Mouse (Mus musculus) forebrain, postnatal 0 days (tissue): ENCODE results near the gene Klk12. TPM values are rescaled to one million over a fixed set of nuclear protein-coding genes. Genes with fewer than 3 reads are reported as not detected.
A peak's percentile ranks its signal among the peaks of the same experiment; 100 is the strongest.

Experiments used
- ATAC-seq: fragments of 200-750 bp; cut with Nextera tagmentation; 2 replicates; pipeline ENCODE4 v1.8.0; 2017; ENCODE audit warnings: mild to moderate bottlenecking, moderate library complexity
- DNase-seq: peaks from one replicate; pipeline ENCODE4 v3.0.0-alpha.2; 2015
- H3K27ac ChIP-seq: fragments of 300-500 bp; sonication (generic); 2 replicates; pipeline ENCODE4 v1.5.1; 2014; ENCODE audit warnings: low read depth, mild to moderate bottlenecking, antibody characterized with exemption, low read length, moderate library complexity, mixed read lengths
- H3K27me3 ChIP-seq: fragments of 300-500 bp; sonication (generic); 2 replicates; pipeline ENCODE4 v1.6.1; 2014; ENCODE audit warnings: mild to moderate bottlenecking, low read length, mixed read lengths; ENCODE audit not compliant: insufficient read depth
- H3K36me3 ChIP-seq: fragments of 300-500 bp; sonication (generic); 2 replicates; pipeline ENCODE4 v1.6.1; 2014; ENCODE audit warnings: mild to moderate bottlenecking, moderate library complexity; ENCODE audit not compliant: insufficient read depth
- H3K4me1 ChIP-seq: fragments of 300-500 bp; sonication (generic); 2 replicates; pipeline ENCODE4 v1.6.1; 2014; ENCODE audit warnings: antibody characterized with exemption; ENCODE audit not compliant: insufficient read depth
- H3K4me2 ChIP-seq: fragments of 300-500 bp; sonication (generic); 2 replicates; pipeline ENCODE4 v1.6.1; 2014; ENCODE audit warnings: low read depth, mild to moderate bottlenecking, moderate library complexity
- H3K4me3 ChIP-seq: fragments of 300-500 bp; sonication (generic); 2 replicates; pipeline ENCODE4 v1.5.1; 2014; ENCODE audit warnings: low read depth, low read length, mixed read lengths
- H3K9ac ChIP-seq: fragments of 300-500 bp; sonication (generic); 2 replicates; pipeline ENCODE4 v1.6.1; 2014; ENCODE audit warnings: mild to moderate bottlenecking
- H3K9me3 ChIP-seq: fragments of 300-500 bp; sonication (generic); 2 replicates; pipeline ENCODE4 v1.6.1; 2016; ENCODE audit warnings: low read length
- CTCF ChIP-seq: sonication (generic); IDR thresholded peaks from 2 replicates; pipeline ENCODE4 v1.5.1; 2016; ENCODE audit warnings: antibody characterized with exemption, control low read depth, low read depth
- WGBS: fragments of 180-500 bp; shearing (Covaris S2); extraction: QIAGEN DNeasy Blood & Tissue Kit; methylation state at CpG from one replicate; pipeline ENCODE4 v1.1.7; 2014; 5-methylcytosine and 5-hydroxymethylcytosine counted together
- polyA plus RNA-seq: library from polyadenylated mRNA; unstranded; fragments of >200 nt; fragmentation: Nextera tagmentation; extraction: Ambion mirVana; gene quantifications from 2 replicates; pipeline ENCODE4 v1.2.1, GENCODE M21; 2015
- total RNA-seq: library from RNA; depleted of rRNA; stranded (reverse); fragments of >200 nt; gene quantifications from 2 replicates; pipeline ENCODE4 v1.2.3, GENCODE M21; 2014

The Klk12 gene
- total and polyA plus RNA-seq, 2 experiments from 2014 or later = not detected

GRCm38 (mm10) chr7:43796355-43796754, 27.7 kb downstream of the Klk12 start:
- TF ChIP-seq CTCF = no peak
- Histone ChIP-seq H3K4me1 (no peaks in the 10 kb centered on the region), H3K36me3 (no peaks in the 10 kb centered on the region), H3K9ac (peak overlapping the region; percentile 48; the same call in 1 of the 2 replicates), H3K4me3 (peak overlapping the region; percentile 51), H3K27ac (no peak overlapping the region), H3K4me2 (peak overlapping the region; percentile 62), H3K27me3 (no peaks in the 10 kb centered on the region; the same call in 1 of the 2 replicates), H3K9me3 (no peaks in the 10 kb centered on the region)
- whole genome bisulfite sequencing = 6% methylated on average over 8 of the region's 8 CpGs
- peak; percentile 40 for ATAC-seq
- peak; percentile 11 for DNase-seq

- Histone ChIP-seq H3K4me2 (peak within 1 kb of the TSS; percentile 62), H3K9me3 (no peaks in the 10 kb centered on the region), H3K4me3 (peak within 1 kb of the TSS; percentile 51), H3K27ac (0 out of 2 replicates have a peak within 1 kb of the TSS, but pooled peaks have one; percentile 35), H3K4me1 (no peaks in the 10 kb centered on the region), H3K9ac (peak within 1 kb of the TSS; percentile 48), H3K27me3 (no peaks in the 10 kb centered on the region; the same call in 1 of the 2 replicates), H3K36me3 (no peaks in the 10 kb centered on the region)
- no peak for DNase-seq
- WGBS = under 1% methylated on average over 28 of the region's 28 CpGs
- peak; percentile 61 for ATAC-seq
- TF ChIP-seq CTCF = no peak
Observed at GRCm38 (mm10) chr7:43797333-43797769, 28.7 kb downstream of the Klk12 start, which contains the start of gene Klk8. Klk8 (plus strand) TSS chr7:43797577.

- H3K4me2 ChIP-seq = peak overlapping the region; percentile 62
- H3K27me3 ChIP-seq = no peaks in the 10 kb centered on the region; the same call in 1 of the 2 replicates
- peak; percentile 13 for DNase-seq
- H3K4me3 ChIP-seq = peak overlapping the region; percentile 51
- H3K9me3 ChIP-seq = no peaks in the 10 kb centered on the region
- no peak for TF ChIP-seq CTCF
- H3K27ac ChIP-seq = no peak overlapping the region
- H3K36me3 ChIP-seq = no peaks in the 10 kb centered on the region
- WGBS = 38% methylated on average over 13 of the region's 13 CpGs
- ATAC-seq = peak; percentile 83
- H3K9ac ChIP-seq = peak overlapping the region; percentile 48; the same call in 1 of the 2 replicates
- H3K4me1 ChIP-seq = no peaks in the 10 kb centered on the region
Observed at GRCm38 (mm10) chr7:43797844-43798462, 29.3 kb downstream of the Klk12 start.

- H3K4me3 ChIP-seq = no peak overlapping the region
- 76% methylated on average over 7 of the region's 7 CpGs for WGBS
- no peak overlapping the region for H3K4me2 ChIP-seq
- H3K4me1 ChIP-seq = no peaks in the 10 kb centered on the region
- no peak overlapping the region for H3K9ac ChIP-seq
- no peaks in the 10 kb centered on the region for H3K9me3 ChIP-seq
- no peaks in the 10 kb centered on the region; the same call in 1 of the 2 replicates for H3K27me3 ChIP-seq
- TF ChIP-seq CTCF = no peak
- no peak for ATAC-seq
- DNase-seq = no peak
- H3K27ac ChIP-seq = no peak overlapping the region
- H3K36me3 ChIP-seq = no peaks in the 10 kb centered on the region
Observed at GRCm38 (mm10) chr7:43799876-43800275, 31.2 kb downstream of the Klk12 start.

GRCm38 (mm10) chr7:43810994-43811393, 42.3 kb downstream of the Klk12 start, which contains the start of gene Klk7:
Klk7 (plus strand) TSS chr7:43811294.
- 61% methylated on average over 5 of the region's 5 CpGs for WGBS
- no peak for DNase-seq
- Histone ChIP-seq H3K9me3 (no peaks in the 10 kb centered on the region), H3K36me3 (no peaks in the 10 kb centered on the region), H3K4me1 (no peaks in the 10 kb centered on the region), H3K4me3 (no peak within 1 kb of the TSS), H3K4me2 (no peak within 1 kb of the TSS), H3K27me3 (no peaks in the 10 kb centered on the region), H3K9ac (no peak within 1 kb of the TSS), H3K27ac (no peak within 1 kb of the TSS)
- no peak for TF ChIP-seq CTCF
- ATAC-seq = no peak

- H3K4me2 ChIP-seq = no peak overlapping the region
- no peaks in the 10 kb centered on the region for H3K9me3 ChIP-seq
- ATAC-seq = no peak
- H3K36me3 ChIP-seq = no peaks in the 10 kb centered on the region
- no peak overlapping the region for H3K27ac ChIP-seq
- no peaks in the 10 kb centered on the region for H3K27me3 ChIP-seq
- no peak for TF ChIP-seq CTCF
- no peak for DNase-seq
- WGBS = 92% methylated on average over 7 of the region's 7 CpGs
- H3K4me1 ChIP-seq = no peaks in the 10 kb centered on the region
- no peak overlapping the region for H3K4me3 ChIP-seq
- no peak overlapping the region for H3K9ac ChIP-seq
Observed at GRCm38 (mm10) chr7:43815211-43815610, 46.5 kb downstream of the Klk12 start.

- H3K4me1 ChIP-seq = no peaks in the 10 kb centered on the region
- H3K9me3 ChIP-seq = no peaks in the 10 kb centered on the region
- H3K36me3 ChIP-seq = no peaks in the 10 kb centered on the region
- no peak overlapping the region for H3K9ac ChIP-seq
- no peak for TF ChIP-seq CTCF
- ATAC-seq = no peak
- no peak for DNase-seq
- no peak overlapping the region for H3K4me2 ChIP-seq
- H3K4me3 ChIP-seq = no peak overlapping the region
- H3K27ac ChIP-seq = no peak overlapping the region
- no peaks in the 10 kb centered on the region for H3K27me3 ChIP-seq
Observed at GRCm38 (mm10) chr7:43816746-43817145, 48.0 kb downstream of the Klk12 start.
